Mouse (Mus musculus): ENCODE measurements around the gene Socs1.

The Socs1 gene

DNA sequence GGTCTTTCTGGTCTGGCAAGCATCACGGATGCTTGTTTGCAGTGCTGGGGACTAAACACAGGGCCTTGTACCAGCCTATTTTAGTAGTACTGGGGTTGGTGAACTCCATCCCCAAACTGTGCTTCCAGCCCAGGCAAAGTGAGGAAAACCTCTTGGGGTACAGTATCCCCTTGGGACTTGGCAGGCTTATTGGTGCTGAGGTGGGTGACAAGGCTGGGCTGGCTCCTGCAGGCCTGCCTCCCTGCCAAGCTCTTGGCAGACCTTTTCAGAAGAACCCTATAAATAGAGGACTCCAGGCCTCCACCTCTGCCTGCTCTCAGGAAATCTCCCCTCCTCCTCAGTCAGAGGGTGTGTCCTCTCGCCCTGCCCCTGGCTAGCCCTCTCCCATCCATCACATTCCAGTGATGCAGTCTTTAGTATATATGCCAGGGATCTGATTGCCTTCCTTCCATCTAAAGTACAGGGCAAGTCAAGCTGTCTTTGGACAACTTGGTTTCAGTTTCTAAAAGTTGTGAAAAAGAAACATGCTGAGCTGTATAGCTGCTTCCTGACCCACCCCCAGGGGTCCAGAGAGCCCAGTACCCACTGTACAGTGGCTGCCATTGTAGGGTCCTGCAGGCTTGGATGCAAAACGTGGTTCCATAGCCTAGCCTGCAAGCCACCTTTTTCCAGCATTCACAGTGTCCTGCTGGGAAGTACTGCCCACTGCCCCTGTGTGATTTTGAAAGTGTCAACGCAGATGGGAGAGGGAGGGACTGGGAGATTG lies 1.6 kb upstream of the Socs1 start:
- DNase-seq (ENCODE audit: low read depth, low spot score) = no peak

DNA sequence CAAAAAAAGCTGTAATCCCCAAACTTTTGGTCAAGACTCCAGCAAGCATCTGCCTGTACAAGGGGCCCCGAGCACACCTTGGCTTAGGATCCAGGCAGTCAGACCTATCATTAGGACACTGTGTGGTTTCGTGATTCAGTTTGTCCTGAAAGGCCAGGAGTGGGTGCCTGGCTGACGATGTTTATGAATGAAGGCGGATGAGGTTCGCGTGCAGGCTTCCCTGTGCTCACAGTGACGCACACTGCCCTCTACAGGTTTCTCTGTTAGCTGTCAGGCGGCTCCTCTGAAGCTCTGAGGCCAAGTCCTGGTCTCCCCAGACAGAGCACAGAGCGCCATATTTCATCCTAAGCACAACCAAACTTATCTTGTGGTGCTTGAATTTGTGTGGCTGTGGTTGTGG lies 952 bp upstream of the Socs1 start:
- DNase-seq (ENCODE audit: low read depth, low spot score) = peak; percentile 74

DNA sequence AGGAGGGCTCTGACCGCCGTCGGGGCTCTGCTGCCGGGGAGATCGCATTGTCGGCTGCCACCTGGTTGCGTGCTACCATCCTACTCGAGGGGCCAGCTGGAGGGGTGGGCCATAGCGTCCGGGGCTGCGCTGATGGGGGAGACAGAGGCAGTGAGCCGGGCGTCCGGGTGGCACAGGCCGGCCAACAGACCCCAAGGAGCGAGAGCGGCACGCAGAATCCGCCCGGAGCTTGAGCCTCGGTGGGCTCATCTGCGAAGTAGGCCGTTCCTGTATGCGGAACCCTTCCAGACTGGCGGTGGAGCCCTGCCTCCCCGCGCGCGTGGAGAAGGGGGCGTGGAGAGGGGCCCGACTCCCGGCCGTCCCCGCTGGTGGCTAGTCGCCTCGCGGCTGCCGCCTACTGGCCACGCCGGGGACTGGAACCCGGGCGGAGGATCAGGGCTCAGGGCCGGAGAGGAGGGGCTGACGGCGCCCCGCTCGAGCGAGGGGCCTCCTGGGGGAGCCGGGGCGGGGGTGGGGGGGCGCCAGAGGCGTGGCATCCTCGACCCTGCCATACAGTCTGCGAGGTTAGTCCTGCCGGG lies 454 bp downstream of the Socs1 start:
- peak; percentile 64 for DNase-seq (ENCODE audit: low read depth, low spot score)

DNA sequence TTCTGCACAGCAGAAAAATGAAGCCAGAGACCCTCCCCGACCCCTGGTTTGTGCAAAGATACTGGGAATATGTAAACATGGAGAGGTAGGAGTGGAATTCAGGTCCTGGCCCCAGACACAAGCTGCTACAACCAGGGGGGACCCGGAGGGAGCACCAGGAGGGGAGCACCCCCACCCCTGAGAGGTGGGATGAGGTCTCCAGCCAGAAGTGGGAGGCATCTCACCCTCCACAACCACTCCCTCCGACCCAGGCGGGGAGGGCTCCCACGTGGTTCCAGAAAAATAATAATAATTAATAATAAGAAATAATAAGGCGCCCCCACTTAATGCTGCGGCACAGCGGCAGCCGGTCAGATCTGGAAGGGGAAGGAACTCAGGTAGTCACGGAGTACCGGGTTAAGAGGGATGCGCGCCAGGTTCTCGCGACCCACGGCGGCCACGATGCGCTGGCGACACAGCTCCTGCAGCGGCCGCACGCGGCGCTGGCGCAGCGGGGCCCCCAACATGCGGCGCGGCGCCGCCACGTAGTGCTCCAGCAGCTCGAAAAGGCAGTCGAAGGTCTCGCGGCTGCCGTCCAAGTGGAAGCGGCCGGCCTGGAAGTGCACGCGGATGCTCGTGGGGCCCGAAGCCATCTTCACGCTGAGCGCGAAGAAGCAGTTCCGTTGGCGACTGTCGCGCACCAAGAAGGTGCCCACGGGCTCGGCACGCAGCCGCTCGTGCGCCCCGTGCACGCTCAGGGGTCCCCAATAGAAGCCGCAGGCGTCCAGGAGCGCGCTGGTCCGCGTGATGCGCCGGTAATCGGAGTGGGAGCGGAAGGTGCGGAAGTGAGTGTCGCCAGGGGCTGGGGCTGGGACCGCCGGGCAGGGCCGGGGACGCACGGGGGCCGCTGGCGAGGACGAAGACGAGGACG lies 1.2 kb downstream of the Socs1 start:
- no peak for DNase-seq (ENCODE audit: low read depth, low spot score)

DNA sequence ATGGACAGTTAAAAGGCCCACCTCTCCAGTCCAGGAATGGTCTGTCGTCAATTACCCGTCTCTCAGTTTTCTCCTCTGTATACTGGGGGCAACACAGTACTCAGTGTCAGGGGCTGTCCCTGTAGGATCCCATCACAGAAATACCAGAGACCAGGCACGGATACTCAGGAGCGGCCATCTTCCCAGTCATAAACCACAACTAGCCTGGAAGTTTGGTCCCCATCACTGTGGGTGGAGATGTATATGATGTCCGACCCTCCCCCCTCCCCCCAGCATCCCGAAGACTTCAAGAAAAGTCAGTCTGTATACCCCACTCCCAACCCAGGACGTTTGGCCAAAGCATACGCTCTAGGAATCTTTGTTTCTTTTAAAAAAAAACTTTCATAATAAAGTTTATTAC lies 1.9 kb downstream of the Socs1 start:
- no peak for DNase-seq (ENCODE audit: low read depth, low spot score)

DNA sequence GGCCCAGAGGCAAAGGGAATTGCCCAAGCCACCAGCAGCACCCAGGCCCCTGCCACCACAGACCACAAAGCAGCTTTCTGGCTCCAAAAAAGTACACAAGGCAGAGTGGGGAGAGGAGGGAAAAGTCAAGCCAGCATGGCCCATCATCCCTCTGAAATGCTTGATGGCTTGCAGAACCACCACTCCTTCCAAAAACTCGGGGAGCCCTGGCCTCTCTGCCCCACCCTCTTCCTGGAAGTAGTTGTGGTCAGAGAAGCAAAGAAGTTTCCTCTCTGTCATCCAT lies 2.2 kb downstream of the Socs1 start:
- no peak for DNase-seq (ENCODE audit: low read depth, low spot score)

DNA sequence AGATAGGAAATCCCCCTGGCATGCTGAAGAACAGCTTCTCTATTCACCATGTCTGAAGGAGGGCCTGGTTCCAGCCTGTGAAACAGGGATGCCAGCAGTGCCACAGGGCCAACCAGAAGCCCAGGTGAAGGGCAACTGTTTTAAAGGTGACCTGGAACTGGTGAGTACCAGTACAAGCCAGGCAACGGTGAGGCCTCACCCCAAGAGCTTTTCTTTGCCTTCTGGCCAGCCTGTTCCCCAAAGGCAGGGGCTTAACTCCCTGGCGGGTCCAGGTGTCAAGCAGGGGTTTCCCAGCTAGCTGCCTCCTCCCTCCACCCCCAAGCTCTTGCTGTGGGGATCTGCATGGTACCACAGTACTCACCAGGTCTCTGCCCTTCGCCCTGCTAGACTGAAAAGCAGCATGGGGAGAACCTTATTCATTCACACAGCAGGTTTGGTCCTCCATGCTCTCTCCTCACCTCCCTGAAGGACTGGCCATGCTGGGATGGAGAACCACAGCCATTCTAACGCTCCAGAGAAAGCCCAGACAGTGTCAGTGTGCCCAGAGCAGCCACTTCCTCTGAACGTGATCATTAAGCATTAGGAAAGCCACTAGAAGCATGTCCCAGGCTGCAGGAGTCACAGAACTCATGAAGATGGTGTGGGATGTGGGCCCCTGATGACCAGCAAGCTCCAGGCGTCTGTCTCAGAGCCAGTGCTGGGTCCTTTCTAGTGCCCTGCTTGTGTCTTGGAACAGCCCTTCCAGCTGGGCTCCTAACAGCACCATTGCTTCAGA lies 2.8 kb downstream of the Socs1 start:
- no peak for DNase-seq (ENCODE audit: low read depth, low spot score)

DNA sequence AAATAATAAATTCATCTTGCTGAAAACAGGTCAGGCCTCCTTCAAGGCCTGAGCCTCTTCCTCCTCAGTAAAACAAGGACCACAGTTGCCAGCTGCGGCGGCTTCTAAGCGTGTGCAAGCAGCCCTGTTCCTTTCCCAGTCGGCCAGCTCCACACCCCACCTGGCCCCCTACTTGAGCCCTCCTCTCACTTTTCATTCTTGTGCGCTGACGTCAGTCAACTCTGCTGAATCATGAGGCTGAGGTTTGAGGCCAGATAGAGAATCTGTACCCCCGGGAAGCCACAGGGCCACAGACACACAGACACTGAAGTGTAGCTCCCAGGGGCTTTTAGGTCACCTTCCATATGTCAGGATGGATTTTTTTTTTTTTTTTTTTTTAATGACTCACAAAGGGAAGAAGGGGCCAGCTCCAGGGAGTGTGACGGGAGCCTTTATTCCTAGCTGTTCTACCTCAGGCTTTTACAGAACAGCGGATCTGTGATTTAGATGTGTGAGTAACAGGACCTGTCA lies 3.4 kb downstream of the Socs1 start:
- DNase-seq (ENCODE audit: low read depth, low spot score) = no peak

DNA sequence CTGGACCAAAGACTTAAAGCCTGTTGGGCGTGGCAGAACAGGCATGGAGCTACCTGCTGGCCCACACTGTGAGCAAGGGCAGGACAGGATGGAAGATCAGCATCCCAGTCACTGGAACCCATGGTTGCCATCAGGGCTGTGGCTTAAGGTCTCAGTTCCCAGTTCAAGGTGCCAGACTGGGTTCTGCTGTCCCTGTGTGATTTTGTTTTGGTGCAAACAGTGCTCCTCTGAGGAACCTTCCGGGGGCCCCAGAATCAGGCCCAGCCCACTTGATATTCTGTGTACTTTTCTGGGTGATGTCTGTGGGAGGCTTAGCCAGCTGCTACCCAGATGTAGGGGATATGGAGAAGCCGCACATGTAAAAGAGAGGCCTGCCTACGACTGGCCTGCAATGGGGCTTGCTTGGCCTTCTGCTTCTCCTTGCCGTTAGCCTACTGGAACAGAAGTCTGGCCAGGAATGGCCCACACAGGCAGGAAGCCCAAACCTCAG lies 4.7 kb downstream of the Socs1 start:
- no peak for DNase-seq (ENCODE audit: low read depth, low spot score)

DNA sequence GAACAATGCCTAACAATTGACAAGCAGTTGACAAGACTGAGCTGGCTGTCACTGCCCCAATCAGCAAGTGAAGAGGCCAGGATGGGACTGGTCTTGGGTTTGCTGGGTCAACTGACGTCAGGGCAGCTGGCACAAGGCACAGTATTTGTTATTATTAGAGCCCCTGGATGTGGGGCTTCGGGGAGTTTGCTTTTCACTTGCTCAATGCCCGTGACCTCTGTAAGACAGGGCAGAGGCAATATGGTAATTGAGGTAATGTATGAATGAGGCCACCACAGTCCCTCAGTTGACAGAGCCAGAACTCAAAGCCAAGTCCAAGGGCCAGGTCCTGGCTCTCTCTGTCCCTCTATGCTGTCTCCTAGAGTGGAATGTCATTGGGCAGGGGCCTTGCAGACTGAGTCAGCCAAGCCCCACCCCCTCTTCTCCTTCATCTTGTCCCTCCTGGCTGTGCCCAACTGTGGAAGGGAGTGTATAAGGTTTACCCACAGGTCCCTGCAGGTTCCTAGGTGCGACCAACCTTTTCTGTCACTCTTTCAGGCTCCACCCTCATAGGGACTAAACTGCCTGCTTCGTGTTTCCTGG lies 7.7 kb downstream of the Socs1 start:
- no peak for DNase-seq (ENCODE audit: low read depth, low spot score)

DNA sequence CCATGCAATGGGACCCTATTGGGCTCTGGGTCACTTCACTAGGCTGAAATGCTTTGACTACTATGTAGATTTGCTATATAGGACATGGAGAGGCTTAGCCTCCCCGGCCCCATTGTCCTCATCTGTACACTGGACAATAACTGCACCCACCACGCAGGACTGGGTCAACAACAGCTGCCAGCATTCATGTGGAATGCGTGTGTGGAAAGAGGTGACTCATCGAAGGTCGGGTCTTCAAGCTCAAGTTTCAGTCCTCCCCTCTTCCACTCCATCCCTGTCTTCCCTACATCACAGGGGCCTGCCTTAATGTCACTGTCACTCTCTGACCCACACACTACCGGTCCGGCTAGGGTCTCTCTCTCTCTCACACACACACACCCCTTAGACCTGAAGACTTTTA lies 9.0 kb downstream of the Socs1 start:
- DNase-seq (ENCODE audit: low read depth, low spot score) = no peak

DNA sequence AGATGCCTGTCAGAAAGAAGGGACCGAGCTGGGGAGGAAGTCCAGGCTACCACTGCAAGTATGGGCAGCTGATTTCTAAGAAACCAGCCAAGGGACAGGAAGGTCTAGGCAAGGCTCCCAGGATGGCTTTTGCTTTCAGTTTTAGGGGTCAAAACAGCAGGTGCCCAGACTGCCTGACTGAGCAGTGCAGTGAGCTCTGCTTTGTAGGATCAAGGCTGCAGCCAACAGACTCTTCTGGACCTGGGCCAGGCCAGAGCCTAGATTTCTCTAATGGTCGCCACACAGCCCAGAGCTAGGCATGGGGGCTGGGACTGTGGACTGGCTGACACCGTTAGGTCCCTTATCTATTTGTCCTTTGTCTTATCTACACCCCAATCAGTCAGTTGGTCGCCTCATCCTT lies 10.6 kb downstream of the Socs1 start:
- DNase-seq (ENCODE audit: low read depth, low spot score) = no peak

DNA sequence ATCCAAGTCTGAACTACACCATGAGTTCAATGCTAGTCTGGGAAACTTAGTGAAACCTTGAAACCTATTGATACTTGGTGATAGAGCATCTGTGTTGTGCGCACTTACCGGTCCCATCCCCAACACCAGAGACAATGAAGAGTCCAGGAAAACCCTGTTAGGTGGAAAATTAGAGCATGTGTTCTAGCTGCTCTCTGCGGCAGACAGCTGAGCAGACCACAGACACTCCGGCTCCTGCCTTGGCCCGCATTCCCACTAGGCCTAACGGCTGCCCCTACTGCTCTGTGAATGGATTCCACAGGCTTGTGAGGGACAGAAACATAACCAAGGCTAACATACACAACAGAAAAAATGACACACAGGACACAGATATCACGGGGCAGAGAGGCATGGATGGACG lies 11.8 kb downstream of the Socs1 start:
- DNase-seq (ENCODE audit: low read depth, low spot score) = no peak

DNA sequence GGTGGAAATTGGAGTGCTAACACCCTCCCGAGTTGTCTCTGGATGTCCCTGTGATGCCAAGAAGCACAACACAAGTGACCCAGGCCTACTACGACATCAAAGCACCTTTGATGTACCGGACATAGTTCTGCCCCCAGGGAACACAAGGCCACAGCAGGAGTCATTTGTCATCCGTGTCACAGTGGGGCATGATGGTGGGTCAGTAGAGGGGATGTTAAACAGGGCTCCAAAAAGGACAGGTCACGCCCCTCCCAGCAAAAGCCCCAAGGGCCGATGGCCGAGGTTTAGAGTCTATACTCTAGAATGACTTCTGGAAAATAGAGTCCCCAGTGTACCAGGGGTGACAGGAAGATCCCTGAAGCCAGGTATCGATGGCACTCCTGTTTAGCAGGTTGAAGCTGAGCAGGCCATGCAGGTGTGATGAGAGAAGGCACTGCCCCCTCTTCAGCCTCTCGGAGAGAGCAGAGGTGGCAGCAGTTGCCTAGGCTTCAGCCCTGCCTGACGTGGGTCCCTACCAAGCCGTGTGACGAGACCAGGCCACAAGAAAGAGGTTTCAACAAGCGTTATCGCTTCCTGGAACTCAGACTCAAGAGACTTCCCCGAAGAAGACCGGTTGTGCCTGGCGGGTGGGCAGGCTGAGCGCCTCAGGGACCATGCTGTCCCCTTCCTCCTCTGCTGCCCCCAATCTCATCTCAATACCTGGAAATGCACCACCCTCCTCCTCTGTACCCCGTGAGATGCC lies 13.4 kb downstream of the Socs1 start:
- DNase-seq (ENCODE audit: low read depth, low spot score) = no peak

DNA sequence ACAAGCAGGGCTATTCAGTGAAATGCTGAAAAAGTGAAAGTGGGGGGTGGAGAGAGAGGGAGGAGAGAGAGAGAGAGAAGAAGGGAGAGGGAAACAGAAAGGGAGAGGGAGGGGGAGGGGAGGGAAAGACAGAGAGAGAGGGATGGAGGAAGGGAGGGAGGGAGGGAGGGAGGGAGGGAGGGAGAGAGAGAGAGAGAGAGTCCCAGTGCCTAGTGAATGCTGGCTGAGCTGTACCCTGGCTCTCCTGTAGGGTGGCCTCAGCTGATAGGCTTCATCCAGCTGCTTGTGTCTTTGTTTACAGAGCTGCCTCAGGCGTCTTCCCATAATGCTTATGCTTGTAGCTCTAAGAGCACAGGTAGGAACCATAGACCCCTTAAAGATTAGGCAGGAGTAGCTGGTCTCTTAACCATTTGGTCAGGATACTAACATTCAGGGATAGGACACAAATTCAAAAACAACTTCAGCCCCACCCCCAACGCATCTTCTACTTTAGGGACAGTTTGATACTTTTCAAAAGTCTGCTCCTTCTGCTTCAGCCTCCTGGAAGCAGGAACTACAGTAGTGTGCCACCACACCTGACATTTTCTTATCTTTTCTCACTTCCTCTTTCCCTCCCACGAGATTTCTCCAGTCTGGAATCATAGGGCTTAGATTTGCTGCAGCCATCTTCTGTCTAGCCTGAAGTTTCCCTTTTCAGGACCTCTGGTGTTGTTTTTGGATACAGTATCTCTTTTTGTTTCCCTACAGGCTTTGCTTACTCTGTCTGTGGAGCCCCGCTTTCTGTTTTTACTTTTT lies 14.6 kb downstream of the Socs1 start:
- no peak for DNase-seq (ENCODE audit: low read depth, low spot score)

DNA sequence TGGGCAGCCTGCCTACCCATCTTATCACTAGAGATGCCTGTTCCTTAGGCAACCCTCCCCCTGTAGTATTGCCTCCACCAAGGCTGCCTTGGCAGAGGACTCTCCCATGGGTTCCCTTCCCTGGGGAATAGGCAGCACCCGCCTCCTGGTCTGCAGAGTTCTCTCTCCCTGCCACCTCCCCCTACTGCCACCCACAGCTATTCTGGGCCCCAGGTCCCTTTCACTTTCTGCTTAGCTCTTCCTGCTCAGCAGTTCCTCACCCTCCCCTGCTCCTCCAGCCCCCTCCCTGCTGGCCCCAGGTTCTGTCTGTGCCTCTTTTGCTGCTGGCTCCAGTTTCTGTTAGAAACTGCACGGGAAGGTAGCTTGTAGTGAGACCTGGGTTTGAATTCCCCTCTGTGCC lies 15.7 kb downstream of the Socs1 start:
- no peak for DNase-seq (ENCODE audit: low read depth, low spot score)

DNA sequence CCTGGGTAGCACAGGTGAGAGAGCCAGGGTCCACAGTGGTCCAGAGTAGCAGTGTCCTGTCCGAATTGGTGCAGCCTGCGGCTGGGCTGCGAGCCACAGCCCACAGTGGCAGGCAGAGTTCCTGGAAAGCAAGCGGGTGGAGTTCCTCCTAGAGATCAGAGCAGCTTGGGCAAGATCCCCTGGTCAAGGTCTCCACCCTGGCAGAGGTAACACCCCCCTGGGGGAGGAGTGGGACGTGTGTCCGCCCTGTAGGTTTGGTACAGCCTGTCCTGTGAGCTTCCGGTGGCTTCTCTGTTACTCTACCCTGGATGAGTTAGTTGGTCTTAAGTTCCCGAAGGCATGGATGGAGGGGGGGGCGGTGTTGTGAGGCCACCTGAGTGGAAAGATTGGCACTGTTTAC lies 16.5 kb downstream of the Socs1 start:
- DNase-seq (ENCODE audit: low read depth, low spot score) = no peak

DNA sequence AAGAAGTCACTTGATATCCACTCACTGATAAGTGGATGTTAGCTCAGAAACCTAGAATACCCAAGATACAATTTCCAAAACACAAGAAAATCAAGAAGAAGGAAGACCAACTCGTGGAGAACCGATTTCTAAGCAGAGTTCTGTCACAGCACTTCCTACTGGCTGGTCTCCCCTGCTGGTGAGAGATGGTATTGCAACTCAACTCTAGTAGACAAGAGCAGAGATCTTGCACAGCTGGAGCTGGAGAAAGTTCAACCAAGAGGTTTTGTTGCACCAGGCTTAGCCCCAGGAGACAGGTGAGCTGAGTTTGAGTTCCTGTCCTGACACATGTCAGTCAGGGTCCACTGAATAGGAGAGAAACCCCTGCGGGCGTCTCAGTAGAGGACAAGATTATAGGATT lies 18.2 kb downstream of the Socs1 start:
- no peak for DNase-seq (ENCODE audit: low read depth, low spot score)

DNA sequence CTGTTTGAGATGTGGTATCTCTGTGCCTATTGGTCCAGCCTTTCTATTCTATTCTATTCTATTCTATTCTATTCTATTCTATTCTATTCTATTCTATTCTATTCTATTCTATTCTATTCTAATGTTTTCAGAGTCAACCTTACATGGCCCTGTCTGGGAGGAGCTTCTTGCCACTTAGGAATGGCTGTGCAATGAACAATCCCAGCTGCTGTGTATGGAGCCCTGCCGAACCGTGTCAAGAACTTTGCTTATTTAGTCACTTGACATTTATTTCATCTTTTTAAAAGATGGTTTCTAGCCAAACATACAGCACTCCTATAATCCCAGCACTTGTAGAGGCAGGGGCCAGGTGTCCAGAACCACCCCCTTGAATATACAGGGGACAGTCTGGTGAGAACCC lies 21.0 kb downstream of the Socs1 start:
- DNase-seq (ENCODE audit: low read depth, low spot score) = no peak

Data from brain, embryonic 18.5 days (tissue).